Mouse (Mus musculus) forebrain, embryonic 11.5 days (tissue): ENCODE data around the gene Aadat. TPM values are rescaled to one million over a fixed set of nuclear protein-coding genes. Genes with fewer than 3 reads are reported as not detected.
"Not testable (repeated sequence)": the region's sequence is repeated elsewhere in the genome, so short reads cannot be mapped to it uniquely, and the experiment has no call there.

ENCODE experiments used
- ATAC-seq: fragments of 200-750 bp; cut with Nextera tagmentation; replicated peaks from 2 replicates; pipeline ENCODE4 v1.8.0; 2017; ENCODE audit warnings: moderate TSS enrichment; ENCODE audit not compliant: low FRiP score
- DNase-seq: peaks from one replicate; pipeline ENCODE4 v3.0.0-alpha.2; 2017; ENCODE audit warnings: low spot score
- H3K27ac ChIP-seq: fragments of 300-500 bp; sonication (generic); 2 replicates; pipeline ENCODE4 v1.5.1; 2014; ENCODE audit warnings: low read depth, low read length
- H3K27me3 ChIP-seq: fragments of 300-500 bp; sonication (generic); 2 replicates; pipeline ENCODE4 v1.6.1; 2014; ENCODE audit warnings: mild to moderate bottlenecking, low read length, mixed read lengths; ENCODE audit not compliant: control insufficient read depth, insufficient read depth
- H3K36me3 ChIP-seq: fragments of 300-500 bp; sonication (generic); 2 replicates; pipeline ENCODE4 v1.6.1; 2014; ENCODE audit warnings: mild to moderate bottlenecking, low read length, moderate library complexity, mixed read lengths; ENCODE audit not compliant: control insufficient read depth, insufficient read depth
- H3K4me1 ChIP-seq: fragments of 300-500 bp; sonication (generic); replicated peaks from 2 replicates; pipeline ENCODE4 v1.6.1; 2014; ENCODE audit warnings: low read length, mixed read lengths; ENCODE audit not compliant: control insufficient read depth, insufficient read depth
- H3K4me2 ChIP-seq: fragments of 300-500 bp; sonication (generic); 2 replicates; pipeline ENCODE4 v1.6.1; 2014; ENCODE audit warnings: low read depth, mild to moderate bottlenecking, low read length, moderate library complexity, mixed read lengths; ENCODE audit not compliant: severe bottlenecking
- H3K4me3 ChIP-seq: fragments of 300-500 bp; sonication (generic); 2 replicates; pipeline ENCODE4 v1.5.1; 2014; ENCODE audit warnings: low read depth, low read length
- H3K9ac ChIP-seq: fragments of 300-500 bp; sonication (generic); 2 replicates; pipeline ENCODE4 v1.6.1; 2014; ENCODE audit warnings: low read length
- H3K9me3 ChIP-seq: fragments of 300-500 bp; sonication (generic); 2 replicates; pipeline ENCODE4 v1.6.1; 2016; ENCODE audit warnings: low read length, mixed read lengths; ENCODE audit not compliant: control insufficient read depth
- WGBS: fragments of 180-500 bp; shearing (Covaris S2); extraction: QIAGEN DNeasy Blood & Tissue Kit; methylation state at CpG from one replicate; pipeline ENCODE4 v1.1.7; 2014; 5-methylcytosine and 5-hydroxymethylcytosine counted together
- polyA plus RNA-seq: library from polyadenylated mRNA; unstranded; fragments of >200 nt; fragmentation: Nextera tagmentation; extraction: Ambion mirVana; gene quantifications from 2 replicates; pipeline ENCODE4 v1.2.1, GENCODE M21; 2014

Aadat gene
- polyA plus RNA-seq, 1 experiment from 2014 or later: 1.9 TPM

GRCm38 (mm10) chr8:60518286-60518685, 12.6 kb downstream of the Aadat start:
- Histone ChIP-seq H3K27me3 (no peaks in the 10 kb centered on the region), H3K9me3 (no peaks in the 10 kb centered on the region), H3K4me1 (no peaks in the 10 kb centered on the region), H3K4me3 (no peak overlapping the region), H3K27ac (no peak overlapping the region), H3K9ac (no peak overlapping the region), H3K36me3 (no peaks in the 10 kb centered on the region), H3K4me2 (no peak overlapping the region)
- no peak for DNase-seq
- ATAC-seq: no peak

DNA sequence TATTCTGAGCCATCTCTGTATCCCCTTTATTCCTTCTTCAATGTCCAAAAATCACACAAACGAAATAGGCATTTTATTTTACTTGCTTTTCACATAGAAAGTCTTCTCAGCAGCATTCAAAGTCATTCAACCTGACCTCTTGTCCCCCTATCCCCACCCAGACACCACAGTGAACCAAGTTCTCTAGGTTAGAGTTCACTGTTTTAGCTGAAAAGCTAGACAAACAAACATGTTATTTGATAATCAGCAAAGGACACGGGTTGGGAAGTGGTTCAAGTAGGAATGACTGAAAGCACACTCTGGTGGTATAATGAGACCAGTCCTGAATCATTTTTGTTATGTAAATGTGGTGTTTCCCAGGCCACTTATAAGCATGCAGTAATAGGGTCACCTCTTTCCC, 29.2 kb downstream of the Aadat start:
- 28% methylated on average over 2 of the region's 2 CpGs for WGBS
- ATAC-seq: peak; percentile 64; the same call in 1 of the 2 replicates
- no peak overlapping the region for H3K9ac ChIP-seq
- H3K4me3 ChIP-seq: no peak overlapping the region
- DNase-seq: no peak
- no peaks in the 10 kb centered on the region for H3K9me3 ChIP-seq
- no peaks in the 10 kb centered on the region for H3K27me3 ChIP-seq
- H3K27ac ChIP-seq: no peak overlapping the region
- no peak overlapping the region for H3K4me2 ChIP-seq
- H3K4me1 ChIP-seq: no peaks in the 10 kb centered on the region
- no peaks in the 10 kb centered on the region for H3K36me3 ChIP-seq

DNA sequence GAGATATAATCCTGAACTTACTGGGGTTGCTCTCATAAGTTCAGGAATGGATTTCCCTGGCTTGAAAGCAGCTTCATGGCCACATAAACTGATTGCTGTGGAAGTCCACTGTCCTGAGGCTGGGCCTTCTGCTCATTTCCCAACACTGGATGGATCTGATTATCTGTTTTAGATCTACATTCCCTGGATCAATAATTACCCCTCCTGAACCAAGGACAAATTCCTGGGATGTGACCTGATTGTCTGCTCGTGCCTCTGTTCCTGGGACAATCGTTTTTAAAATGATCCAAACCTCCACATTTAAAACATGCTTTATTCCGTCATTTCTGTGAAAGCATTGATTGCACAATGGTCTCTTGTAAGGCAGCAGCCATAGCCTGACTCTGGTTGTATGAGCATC, 61.1 kb downstream of the Aadat start:
- no peak for ATAC-seq
- WGBS: 85% methylated on average over 3 of the region's 3 CpGs
- no peaks in the 10 kb centered on the region for H3K4me1 ChIP-seq

DNA sequence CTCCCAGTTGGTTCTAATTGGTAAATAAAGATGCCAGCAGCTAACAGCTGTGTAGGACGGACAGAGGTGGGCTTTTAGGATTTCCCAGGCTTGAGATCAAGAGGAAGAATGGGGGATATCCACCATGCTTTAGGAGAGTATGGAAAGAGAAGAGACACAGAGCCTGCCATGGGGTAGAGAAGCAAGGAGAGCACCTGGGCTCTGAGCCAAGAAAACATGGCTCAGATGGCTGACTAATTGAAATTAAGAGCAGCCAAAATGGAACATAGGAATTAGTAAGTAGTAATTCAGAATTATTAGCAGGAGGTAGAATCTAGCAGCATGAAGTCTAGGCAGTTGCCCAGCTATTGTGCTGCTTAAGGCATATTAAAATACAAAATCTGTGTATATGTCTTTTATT, 71.5 kb downstream of the Aadat start:
- no peak overlapping the region for H3K4me2 ChIP-seq
- no peak overlapping the region for H3K9ac ChIP-seq
- ATAC-seq: no peak
- no peaks in the 10 kb centered on the region for H3K36me3 ChIP-seq
- no peak overlapping the region for H3K4me3 ChIP-seq
- no peaks in the 10 kb centered on the region for H3K4me1 ChIP-seq
- no peak overlapping the region for H3K27ac ChIP-seq
- no peak for DNase-seq
- no peaks in the 10 kb centered on the region for H3K9me3 ChIP-seq
- WGBS: 78% methylated on average over 1 of the region's 1 CpGs
- H3K27me3 ChIP-seq: no peaks in the 10 kb centered on the region

More for the DNA sequence above, 61.1 kb downstream of the Aadat start:
- no peaks in the 10 kb centered on the region for H3K27me3 ChIP-seq
- no peak for DNase-seq
- no peaks in the 10 kb centered on the region for H3K9me3 ChIP-seq
- no peaks in the 10 kb centered on the region for H3K36me3 ChIP-seq
- H3K27ac ChIP-seq: no peak overlapping the region
- no peak overlapping the region for H3K9ac ChIP-seq
- no peak overlapping the region for H3K4me2 ChIP-seq
- no peak overlapping the region for H3K4me3 ChIP-seq

DNA sequence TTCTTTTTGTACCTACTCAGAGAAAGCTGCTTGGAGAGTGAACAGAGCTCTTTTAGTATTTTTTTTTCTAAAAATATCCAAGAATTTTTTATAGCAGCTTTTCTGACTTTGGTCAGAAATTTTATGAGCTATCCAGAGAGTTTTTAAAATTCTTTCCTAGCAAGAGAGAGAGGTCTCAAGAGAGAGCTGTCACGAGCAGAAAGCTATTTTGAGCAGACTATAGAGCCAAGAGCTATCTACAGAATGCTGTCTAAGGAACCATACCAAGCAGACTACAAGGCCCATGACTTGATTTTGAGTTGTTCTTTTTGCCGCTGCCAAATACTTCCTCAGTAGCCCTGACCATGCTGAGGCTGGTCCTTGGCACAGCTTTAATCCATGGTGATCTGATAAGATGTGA, 77.6 kb downstream of the Aadat start:
- Histone ChIP-seq H3K36me3 (no peaks in the 10 kb centered on the region), H3K27me3 (no peaks in the 10 kb centered on the region), H3K9ac (no peak overlapping the region), H3K4me2 (no peak overlapping the region), H3K27ac (no peak overlapping the region), H3K4me3 (no peak overlapping the region), H3K4me1 (no peaks in the 10 kb centered on the region), H3K9me3 (no peaks in the 10 kb centered on the region)
- DNase-seq (no peak), ATAC-seq (no peak)
- WGBS: 85% methylated on average over 2 of the region's 2 CpGs

DNA sequence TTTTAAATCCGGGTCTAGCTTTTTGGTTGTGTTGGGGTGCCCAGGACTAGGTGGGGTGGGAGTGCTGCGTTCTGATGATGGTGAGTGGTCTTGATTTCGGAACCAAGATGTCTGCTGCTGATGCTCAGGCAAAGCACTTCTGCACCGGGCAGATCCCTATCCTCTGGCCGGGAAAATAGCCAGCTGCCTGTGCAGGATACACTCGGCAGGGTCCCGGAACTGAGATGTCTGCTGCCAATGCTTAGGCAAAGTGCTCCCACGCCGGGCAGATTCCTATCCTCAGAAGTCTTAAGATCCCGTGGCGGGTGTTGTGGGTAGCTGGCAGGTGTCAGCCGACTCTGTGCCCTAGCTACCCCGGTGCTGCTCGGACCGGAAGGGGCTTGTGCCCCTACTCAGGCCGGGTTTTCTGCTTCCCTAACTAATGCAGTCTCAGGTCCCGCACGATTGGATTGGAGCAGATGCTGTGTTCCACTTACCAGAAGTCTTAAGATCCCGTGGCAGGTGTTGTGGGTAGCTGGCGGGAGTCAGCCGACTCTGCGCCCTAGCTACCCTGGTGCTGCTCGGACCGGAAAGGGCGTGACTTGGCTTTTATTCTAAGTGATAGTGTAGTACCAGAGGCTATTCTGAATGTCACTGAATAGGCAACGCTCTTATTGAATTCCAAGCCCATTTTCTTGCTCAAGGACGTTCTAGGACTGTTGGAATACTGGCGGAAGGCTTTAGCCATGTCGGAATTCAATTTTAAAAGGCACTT, 85.8 kb downstream of the Aadat start:
- not testable (repeated sequence) for ATAC-seq, H3K4me2 ChIP-seq, H3K4me1 ChIP-seq, H3K27ac ChIP-seq, H3K27me3 ChIP-seq, H3K9ac ChIP-seq, H3K9me3 ChIP-seq, H3K36me3 ChIP-seq, DNase-seq, H3K4me3 ChIP-seq
- WGBS: 90% methylated on average over 29 of the region's 29 CpGs

- Histone ChIP-seq H3K36me3 (no peaks in the 10 kb centered on the region), H3K9me3 (no peaks in the 10 kb centered on the region), H3K27me3 (no peaks in the 10 kb centered on the region), H3K9ac (no peak overlapping the region), H3K4me3 (no peak overlapping the region), H3K27ac (no peak overlapping the region), H3K4me1 (no peaks in the 10 kb centered on the region), H3K4me2 (no peak overlapping the region)
- DNase-seq (no peak), ATAC-seq (no peak)
- 66% methylated on average over 3 of the region's 3 CpGs for WGBS
These were observed 89.0 kb downstream of the Aadat start for GRCm38 (mm10) chr8:60594761-60595160.

Other genes starting within 250 kb of the Aadat start
- not detected in 2 replicates for gene Gm10283, start 2.7 kb upstream of the Aadat start, polyA plus RNA-seq
- gene Mfap3l, start 126.9 kb downstream of the Aadat start, polyA plus RNA-seq: 1.7 and 1.8 TPM in 2 replicates